In the genomic region with DNA sequence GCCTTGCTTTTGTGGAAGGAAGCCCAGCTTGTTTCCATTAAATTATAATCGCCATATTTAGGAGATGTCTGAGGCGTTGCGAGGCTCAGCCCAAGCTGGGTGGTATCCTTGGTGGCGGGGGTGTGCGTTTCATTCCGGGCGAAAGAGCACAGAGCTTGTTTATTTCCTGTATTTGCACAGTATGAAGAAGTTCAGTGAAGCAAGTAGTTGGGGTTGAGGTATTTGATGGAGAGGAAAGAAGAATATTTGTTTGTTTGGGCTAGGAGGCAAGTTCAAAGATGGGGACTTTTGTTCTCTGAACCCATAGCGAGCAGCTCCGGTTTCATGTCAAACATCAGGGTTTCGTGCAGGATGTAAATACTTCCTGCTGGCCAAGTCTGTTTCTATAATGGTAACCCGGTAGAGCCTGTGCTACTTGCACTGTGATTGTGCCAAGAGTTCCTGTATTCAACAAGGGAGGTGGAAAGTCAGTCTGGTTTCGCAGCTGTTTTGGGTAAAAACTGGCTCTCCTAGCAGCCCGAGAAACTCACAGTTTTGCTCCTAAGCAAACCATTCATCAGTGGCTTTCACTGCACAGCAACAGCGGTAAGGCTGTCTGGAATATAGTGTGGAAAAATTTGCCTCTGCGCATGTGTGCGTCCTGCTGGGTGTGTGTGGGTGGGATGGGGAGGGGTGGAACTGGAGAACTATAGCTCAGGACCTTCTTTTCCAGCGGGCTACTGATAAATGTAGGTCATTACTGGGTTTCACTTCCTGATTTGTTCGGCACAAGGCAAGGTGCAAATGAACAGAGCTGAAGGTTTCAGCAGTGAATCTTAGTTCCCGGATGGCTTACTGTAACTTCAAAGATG, we compare ENCODE assay signal across 10 mouse cellular contexts.
DNase-seq lines count a peak whose midpoint lies in the region; ATAC-seq and TF ChIP-seq lines count a peak whose summit lies in the region.
"Had no signal": no experiment of that assay in that cellular context is flagged by ENCODE, and none has a peak within 500 bp of the region (broad histone marks: within the 10 kb centered on the region; RNA-seq: fewer than 3 reads in every experiment).

No protein-coding gene starts in this region.

- peak overlapping the region; percentile 18 for H3K4me2 ChIP-seq in hindbrain, embryonic 14.5 days (replicated peaks)
- H3K4me2 ChIP-seq: neural tube, embryonic 12.5 days had no signal

- peak; percentile 15 to 22 for DNase-seq in heart, adult 2 months
- no peak for DNase-seq in heart, postnatal 25 days (ENCODE audit: low spot score)
- DNase-seq in embryo, embryonic 9.5 days (ENCODE audit: extremely low spot score) = peak; percentile 9
- DNase-seq in hindbrain, embryonic 14.5 days (ENCODE audit: low spot score) = no peak
- DNase-seq in limb, embryonic 10.5 days (ENCODE audit: low spot score) = peak; percentile 63
- peak; percentile 6 to 38 for DNase-seq in thymus, adult 18-20 months
- no peak for DNase-seq in cerebellum, adult 18-20 months

- intact Hi-C loops in heart, adult 2 months (cut with DNase I) = no loop called here
- intact Hi-C loops in heart, postnatal 25 days (cut with DNase I) = no loop called here

- H3K27me3 ChIP-seq in heart, adult 2 months (ENCODE audit: control insufficient read depth, insufficient read depth, low read length) = no peaks in the 10 kb centered on the region
- peaks cover 10% of the 10 kb centered on the region; the same call in 1 of the 2 replicates for H3K27me3 ChIP-seq in hindbrain, embryonic 14.5 days (ENCODE audit: control insufficient read depth, insufficient read depth, low read length)
- H3K27me3 ChIP-seq in limb, embryonic 10.5 days (ENCODE audit: low read depth, poor library complexity, severe bottlenecking) = no peaks in the 10 kb centered on the region
- H3K27me3 ChIP-seq: neural tube, embryonic 12.5 days; Patski had no signal

- TF ChIP-seq EP300 in heart, adult 2 months (IDR thresholded peaks at IDR 0.05; ENCODE audit: insufficient read depth, low read depth, low read length) = no peak

- H3K9ac ChIP-seq in heart, adult 2 months (ENCODE audit: low read depth, low read length) = 0 out of 2 replicates have a peak overlapping the region, but pooled peaks have one; percentile 4
- no peak overlapping the region for H3K9ac ChIP-seq in hindbrain, embryonic 14.5 days
- H3K9ac ChIP-seq: neural tube, embryonic 12.5 days had no signal

- no peak overlapping the region; the same call in 1 of the 2 replicates for H3K4me3 ChIP-seq in heart, adult 2 months
- H3K4me3 ChIP-seq in hindbrain, embryonic 14.5 days (replicated peaks; ENCODE audit: low read length) = no peak overlapping the region
- peak overlapping the region; percentile 33 for H3K4me3 ChIP-seq in limb, embryonic 10.5 days
- H3K4me3 ChIP-seq: neural tube, embryonic 12.5 days had no signal

- no peak for TF ChIP-seq POLR2A in heart, adult 2 months (IDR thresholded peaks at IDR 0.05; ENCODE audit: insufficient read depth, low read depth, low read length)

- ATAC-seq in hindbrain, embryonic 14.5 days (ENCODE audit: low FRiP score) = peak; percentile 31; the same call in 1 of the 2 replicates
- peak; percentile 57; the same call in 1 of the 2 replicates for ATAC-seq in megakaryocyte-erythroid progenitor cell, adult 5-6 weeks (replicated peaks; ENCODE audit: low FRiP score, low TSS enrichment, poor library complexity, severe bottlenecking)
- ATAC-seq: Patski had no signal

- no peak overlapping the region for H3K27ac ChIP-seq in heart, adult 2 months
- no peak overlapping the region for H3K27ac ChIP-seq in hindbrain, embryonic 14.5 days
- peak overlapping the region; percentile 78 for H3K27ac ChIP-seq in limb, embryonic 10.5 days
- H3K27ac ChIP-seq: neural tube, embryonic 12.5 days had no signal

- TF ChIP-seq CTCF in heart, adult 2 months (IDR thresholded peaks at IDR 0.05) = no peak

- WGBS in heart, adult 2 months = 34% methylated on average over 19 of the region's 19 CpGs
- WGBS in hindbrain, embryonic 14.5 days = 82% methylated on average over 19 of the region's 19 CpGs
- 60% methylated on average over 19 of the region's 19 CpGs for WGBS in limb, embryonic 10.5 days

- no peaks in the 10 kb centered on the region for H3K79me2 ChIP-seq in heart, adult 2 months (replicated peaks; ENCODE audit: control insufficient read depth, insufficient read depth, low read length)

- H3K4me1 ChIP-seq in heart, adult 2 months (ENCODE audit: control insufficient read depth, insufficient read depth, low read length) = no peaks in the 10 kb centered on the region
- 0 out of 2 replicates have a peak, but pooled peaks cover under 1% of the 10 kb centered on the region for H3K4me1 ChIP-seq in hindbrain, embryonic 14.5 days (replicated peaks; ENCODE audit: control insufficient read depth, insufficient read depth, low read length)
- H3K4me1 ChIP-seq in limb, embryonic 10.5 days = peaks cover 20% of the 10 kb centered on the region
- H3K4me1 ChIP-seq: neural tube, embryonic 12.5 days had no signal

- no peaks in the 10 kb centered on the region for H3K36me3 ChIP-seq in heart, adult 2 months (ENCODE audit: control insufficient read depth, insufficient read depth, low read length)
- no peaks in the 10 kb centered on the region for H3K36me3 ChIP-seq in hindbrain, embryonic 14.5 days (replicated peaks; ENCODE audit: control insufficient read depth, insufficient read depth)
- no peaks in the 10 kb centered on the region for H3K36me3 ChIP-seq in limb, embryonic 10.5 days
- H3K36me3 ChIP-seq: neural tube, embryonic 12.5 days had no signal

- peaks cover 11% of the 10 kb centered on the region; the same call in 1 of the 2 replicates for H3K9me3 ChIP-seq in hindbrain, embryonic 14.5 days (ENCODE audit: control insufficient read depth, low read length)
- H3K9me3 ChIP-seq in limb, embryonic 10.5 days (replicated peaks) = no peaks in the 10 kb centered on the region

Comparison
In these comparisons a context has a peak if more than half of its experiments do, and no peak if none do; other contexts are left out.
1. DNase-seq: peak in heart, adult 2 months (2 of 2), embryo, embryonic 9.5 days (single experiment), limb, embryonic 10.5 days (single experiment) and thymus, adult 18-20 months (2 of 2); none in heart, postnatal 25 days (single experiment), hindbrain, embryonic 14.5 days (single experiment) and cerebellum, adult 18-20 months (0 of 2).